Mouse (Mus musculus) MEL (cell line): ENCODE measurements around the gene Ube2f. TPM values are rescaled to one million over a fixed set of nuclear protein-coding genes. Genes with fewer than 3 reads are reported as not detected.

Experiments
- DNase-seq: peaks from one replicate; pipeline ENCODE4 v3.0.0; 2011; ENCODE audit warnings: low read depth, low spot score
- H3K27ac ChIP-seq: 2 replicates; pipeline ENCODE4 v1.5.1; 2012; ENCODE audit warnings: low read depth, mild to moderate bottlenecking, control low read depth, low read length, moderate library complexity; ENCODE audit not compliant: control insufficient read depth
- H3K27me3 ChIP-seq, 2 experiments: fragments of 150-350 bp in 1 of 2; sonication (generic) in 1 of 2; 2 replicates each; pipeline ENCODE4 v1.6.1; 2012; ENCODE audit warnings: low read length in 2 of 2, mild to moderate bottlenecking in 2 of 2, improper control_type of control experiment in 1 of 2, moderate library complexity in 1 of 2; ENCODE audit not compliant: insufficient read depth in 2 of 2, control insufficient read depth in 1 of 2
- H3K36me3 ChIP-seq, 2 experiments: 2 replicates each; pipeline ENCODE4 v1.6.1; 2012 to 2014; ENCODE audit warnings: low read length in 2 of 2, improper control_type of control experiment in 1 of 2, inconsistent platforms in 1 of 2, mild to moderate bottlenecking in 1 of 2; ENCODE audit not compliant: insufficient read depth in 2 of 2, control insufficient read depth in 1 of 2
- H3K4me1 ChIP-seq, 2 experiments: fragments of 150-350 bp in 1 of 2; sonication (generic) in 1 of 2; 2 replicates each; pipeline ENCODE4 v1.6.1; 2012; ENCODE audit warnings: low read length in 2 of 2, improper control_type of control experiment in 1 of 2, mild to moderate bottlenecking in 1 of 2; ENCODE audit not compliant: insufficient read depth in 2 of 2, control insufficient read depth in 1 of 2
- H3K4me3 ChIP-seq, 2 experiments: fragments of 150-350 bp in 1 of 2; sonication (generic) in 1 of 2; 2 replicates each; pipeline ENCODE4 v1.5.1; 2012; ENCODE audit warnings: low read depth in 2 of 2, low read length in 2 of 2, mild to moderate bottlenecking in 2 of 2, moderate library complexity in 2 of 2, control low read depth in 1 of 2, improper control_type of control experiment in 1 of 2; ENCODE audit not compliant: control insufficient read depth in 1 of 2, insufficient read depth in 1 of 2
- H3K79me2 ChIP-seq: 2 replicates; pipeline ENCODE4 v1.6.1; 2012; ENCODE audit warnings: mild to moderate bottlenecking, low read length, moderate library complexity; ENCODE audit not compliant: control insufficient read depth, poor library complexity, insufficient read depth
- H3K9ac ChIP-seq: 2 replicates; pipeline ENCODE4 v1.6.1; 2012; ENCODE audit warnings: low read depth, mild to moderate bottlenecking, control low read depth, low read length, moderate library complexity; ENCODE audit not compliant: control insufficient read depth, poor library complexity, severe bottlenecking
- H3K9me3 ChIP-seq: fragments of 150-350 bp; sonication (generic); replicated peaks from 2 replicates; pipeline ENCODE4 v1.6.1; 2012; ENCODE audit warnings: mild to moderate bottlenecking, low read length, improper control_type of control experiment, moderate library complexity; ENCODE audit not compliant: insufficient read depth
- BHLHE40 ChIP-seq: IDR thresholded peaks from 2 replicates; pipeline ENCODE4 v1.6.1; 2012; ENCODE audit warnings: low read depth, mild to moderate bottlenecking, inconsistent platforms, low read length, improper control_type of control experiment, borderline replicate concordance
- CHD1 ChIP-seq: IDR thresholded peaks from 2 replicates; pipeline ENCODE4 v1.6.1; 2012; ENCODE audit warnings: low read depth, mild to moderate bottlenecking, inconsistent platforms, low read length, improper control_type of control experiment
- ETS1 ChIP-seq: IDR thresholded peaks from 2 replicates; pipeline ENCODE4 v1.6.1; 2012; ENCODE audit warnings: low read depth, mild to moderate bottlenecking, inconsistent platforms, low read length, improper control_type of control experiment, moderate library complexity
- GATA1 ChIP-seq: IDR thresholded peaks from 2 replicates; pipeline ENCODE4 v1.6.1; 2011; ENCODE audit warnings: low read depth, low read length, improper control_type of control experiment
- HCFC1 ChIP-seq: IDR thresholded peaks from 2 replicates; pipeline ENCODE4 v1.6.1; 2012; ENCODE audit warnings: low read depth, mild to moderate bottlenecking, inconsistent platforms, low read length, improper control_type of control experiment, moderate library complexity
- KAT2A ChIP-seq: conservative IDR thresholded peaks from 2 replicates; pipeline ENCODE4 v1.6.1; 2012; ENCODE audit warnings: low read depth, low read length, improper control_type of control experiment, inconsistent platforms
- MAX ChIP-seq: IDR thresholded peaks from 2 replicates; pipeline ENCODE4 v1.6.1; 2011; ENCODE audit warnings: low read length, improper control_type of control experiment
- MEF2A ChIP-seq: IDR thresholded peaks from 2 replicates; pipeline ENCODE4 v1.6.1; 2014; ENCODE audit warnings: low read depth, mild to moderate bottlenecking, inconsistent platforms, low read length, improper control_type of control experiment; ENCODE audit not compliant: poor library complexity, insufficient replicate concordance, severe bottlenecking; ENCODE audit errors: extremely low read depth
- MXI1 ChIP-seq: IDR thresholded peaks from 2 replicates; pipeline ENCODE4 v1.6.1; 2011; ENCODE audit warnings: mild to moderate bottlenecking, low read depth, low read length, improper control_type of control experiment
- MYB ChIP-seq: IDR thresholded peaks from 2 replicates; pipeline ENCODE4 v1.6.1; 2011; ENCODE audit warnings: mild to moderate bottlenecking, low read depth, low read length, improper control_type of control experiment
- NELFE ChIP-seq: IDR thresholded peaks from 2 replicates; pipeline ENCODE4 v1.6.1; 2011; ENCODE audit warnings: low read depth, low read length, improper control_type of control experiment
- NRF1 ChIP-seq: IDR thresholded peaks from 2 replicates; pipeline ENCODE4 v1.6.1; 2014; ENCODE audit warnings: low read depth, mild to moderate bottlenecking, inconsistent platforms, low read length, improper control_type of control experiment, moderate library complexity; ENCODE audit not compliant: poor library complexity, insufficient read depth, severe bottlenecking
- SIN3A ChIP-seq: IDR thresholded peaks from 2 replicates; pipeline ENCODE4 v1.6.1; 2012; ENCODE audit warnings: low read length, improper control_type of control experiment, inconsistent platforms
- USF1 ChIP-seq: IDR thresholded peaks from 2 replicates; pipeline ENCODE4 v1.6.1; 2014; ENCODE audit warnings: low read depth, mild to moderate bottlenecking, inconsistent platforms, low read length, improper control_type of control experiment, moderate library complexity
- USF2 ChIP-seq, 2 experiments: IDR thresholded peaks; 2 replicates each; pipeline ENCODE4 v1.6.1; 2011 to 2012; ENCODE audit warnings: improper control_type of control experiment in 2 of 2, low read length in 2 of 2, borderline replicate concordance in 1 of 2, inconsistent platforms in 1 of 2, low read depth in 1 of 2, mild to moderate bottlenecking in 1 of 2; ENCODE audit not compliant: insufficient read depth in 1 of 2
- ZC3H11A ChIP-seq: IDR thresholded peaks from 2 replicates; pipeline ENCODE4 v1.6.1; 2012; ENCODE audit warnings: low read depth, mild to moderate bottlenecking, inconsistent platforms, low read length, improper control_type of control experiment
- ZKSCAN1 ChIP-seq: IDR thresholded peaks from 2 replicates; pipeline ENCODE4 v1.6.1; 2012; ENCODE audit warnings: low read depth, mild to moderate bottlenecking, inconsistent platforms, low read length, improper control_type of control experiment, moderate library complexity
- ZNF384 ChIP-seq: IDR thresholded peaks from 2 replicates; pipeline ENCODE4 v1.6.1; 2012; ENCODE audit warnings: low read depth, mild to moderate bottlenecking, inconsistent platforms, low read length, improper control_type of control experiment
- polyA plus RNA-seq, 2 experiments: library from polyadenylated mRNA; stranded (reverse) in 1 of 2; unstranded in 1 of 2; fragments of >175 nt in 1 of 2; fragments of >200 nt in 1 of 2; gene quantifications; 2 replicates each; pipeline versions ENCODE4 v1.2.1 to v1.2.4; 2012; ENCODE audit warnings: low replicate concordance in 2 of 2, low read depth in 1 of 2; ENCODE audit not compliant: insufficient read length in 2 of 2, insufficient read depth in 1 of 2, missing spikeins in 1 of 2
- total RNA-seq: library from RNA; depleted of rRNA; stranded (reverse); fragments of 300-350 nt; gene quantifications from 2 replicates; pipeline ENCODE4 v1.2.3, GENCODE M21; 2012

Gene Ube2f
- total and polyA plus RNA-seq, 3 experiments, result 57.4 to 71.3 TPM; not detected in 1

GRCm38 (mm10) chr1:91299026-91299706, 49.1 kb downstream of the Ube2f start:
- Histone ChIP-seq H3K9me3 (no peaks in the 10 kb centered on the region), H3K27me3 (no peaks in the 10 kb centered on the region), H3K4me3 (peak overlapping the region; percentile 84 to 92), H3K9ac (peak overlapping the region; percentile 91)
- 0 out of 2 replicates have a peak, but pooled peaks have one; percentile 14 for TF ChIP-seq MXI1
- no peak for TF ChIP-seq GATA1
- peak; percentile 52; the same call in 1 of the 2 replicates for TF ChIP-seq USF1
- TF ChIP-seq, all 39 proteins: peak for 2
- H3K79me2 ChIP-seq, result peaks cover 11% of the 10 kb centered on the region
- peak overlapping the region; percentile 62 for H3K27ac ChIP-seq
- peaks cover 0 to 25% of the 10 kb centered on the region in 2 experiments; a peak in 2 of 4 replicates for H3K36me3 ChIP-seq
- H3K4me1 ChIP-seq, result peaks cover 14 to 24% of the 10 kb centered on the region in 2 experiments
- peak; percentile 58 for DNase-seq

GRCm38 (mm10) chr1:91299707-91300426, 49.8 kb downstream of the Ube2f start:
- DNase-seq, result no peak
- no peaks in the 10 kb centered on the region for H3K27me3 ChIP-seq
- no peak overlapping the region for H3K27ac ChIP-seq
- peaks cover 11 to 19% of the 10 kb centered on the region in 2 experiments for H3K4me1 ChIP-seq
- peak overlapping the region; percentile 91 for H3K9ac ChIP-seq
- H3K9me3 ChIP-seq, result no peaks in the 10 kb centered on the region
- no peak for TF ChIP-seq ZC3H11A
- TF ChIP-seq MEF2A, result no peak
- no peak for TF ChIP-seq ETS1
- TF ChIP-seq NRF1, result no peak
- peaks cover 11% of the 10 kb centered on the region for H3K79me2 ChIP-seq
- H3K4me3 ChIP-seq, result peak overlapping the region; percentile 84 to 92
- H3K36me3 ChIP-seq, result peaks cover 0 to 18% of the 10 kb centered on the region in 2 experiments; a peak in 2 of 4 replicates

GRCm38 (mm10) chr1:91301206-91301920, 51.3 kb downstream of the Ube2f start:
- no peak overlapping the region for H3K4me3 ChIP-seq

More at GRCm38 (mm10) chr1:91301206-91301920, 51.3 kb downstream of the Ube2f start:
- H3K9me3 ChIP-seq, result no peaks in the 10 kb centered on the region
- H3K27ac ChIP-seq, result no peak overlapping the region
- H3K36me3 ChIP-seq, result peaks cover 0 to 8% of the 10 kb centered on the region in 2 experiments
- H3K9ac ChIP-seq, result no peak overlapping the region
- peaks cover 11% of the 10 kb centered on the region for H3K79me2 ChIP-seq
- H3K27me3 ChIP-seq, result no peaks in the 10 kb centered on the region
- H3K4me1 ChIP-seq, result peaks cover 4% of the 10 kb centered on the region in 2 experiments; a peak in 3 of 4 replicates
- TF ChIP-seq MYB, result no peak
- TF ChIP-seq SIN3A, result no peak
- TF ChIP-seq MXI1, result no peak
- no peak for TF ChIP-seq ZC3H11A
- no peak for TF ChIP-seq KAT2A
- TF ChIP-seq ZKSCAN1, result no peak
- TF ChIP-seq MAX, result no peak
- TF ChIP-seq NELFE, result no peak
- TF ChIP-seq ZNF384, result no peak
- TF ChIP-seq CHD1, result no peak
- no peak for TF ChIP-seq BHLHE40
- no peak for TF ChIP-seq HCFC1
- TF ChIP-seq USF2 (IDR thresholded peaks at IDR 0.05; ENCODE audit: borderline replicate concordance in 1 of 2, insufficient read depth in 1 of 2, low read depth in 1 of 2, low read length in 2 of 2), result no peak
- no peak for DNase-seq
